Mouse (Mus musculus): ENCODE data around the gene Wdr93. TPM values are rescaled to one million over a fixed set of nuclear protein-coding genes. Genes with fewer than 3 reads are reported as not detected.

Wdr93 gene
- polyA plus RNA-seq, 1 experiment from 2014 or later: 0.07 TPM

DNA sequence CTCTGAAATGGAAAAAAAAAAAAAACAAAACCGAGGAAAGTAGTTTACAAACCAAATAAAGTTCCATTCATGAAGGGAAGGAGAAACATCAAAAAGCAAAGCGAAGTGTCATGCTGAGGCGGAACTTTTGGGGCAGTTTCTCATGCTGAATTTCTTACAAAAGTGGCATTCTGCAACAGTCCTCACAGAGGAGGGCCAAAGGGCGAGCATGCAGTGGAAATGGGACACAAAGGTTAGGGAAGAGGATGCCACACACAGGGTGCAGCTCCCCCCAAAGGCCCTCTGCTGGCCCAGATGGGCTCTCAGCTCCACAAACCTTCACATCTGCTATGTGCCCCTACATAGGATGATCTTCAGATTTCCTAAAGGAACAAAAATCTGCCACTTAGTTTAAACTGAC lies 2.7 kb upstream of the Wdr93 start:
- 59% methylated on average over 4 of the region's 4 CpGs for WGBS (ENCODE audit: insufficient replicate concordance)
- peaks cover 8% of the 10 kb centered on the region for H3K4me1 ChIP-seq (ENCODE audit: control insufficient read depth, low read depth, low read length)
- H3K27me3 ChIP-seq (ENCODE audit: control insufficient read depth, insufficient read depth, low read depth, low read length): no peaks in the 10 kb centered on the region
- H3K9me3 ChIP-seq (replicated peaks; ENCODE audit: control insufficient read depth, low read length): no peaks in the 10 kb centered on the region
- H3K4me2 ChIP-seq (ENCODE audit: low read depth, low read length): no peak overlapping the region
- H3K36me3 ChIP-seq (ENCODE audit: control insufficient read depth, insufficient read depth): no peaks in the 10 kb centered on the region
- H3K27ac ChIP-seq (ENCODE audit: low read length): no peak overlapping the region
- H3K9ac ChIP-seq (ENCODE audit: low read depth, low read length): no peak overlapping the region
- H3K4me3 ChIP-seq (ENCODE audit: low read depth, low read length): no peak overlapping the region
- no peak for ATAC-seq (ENCODE audit: low read depth)

DNA sequence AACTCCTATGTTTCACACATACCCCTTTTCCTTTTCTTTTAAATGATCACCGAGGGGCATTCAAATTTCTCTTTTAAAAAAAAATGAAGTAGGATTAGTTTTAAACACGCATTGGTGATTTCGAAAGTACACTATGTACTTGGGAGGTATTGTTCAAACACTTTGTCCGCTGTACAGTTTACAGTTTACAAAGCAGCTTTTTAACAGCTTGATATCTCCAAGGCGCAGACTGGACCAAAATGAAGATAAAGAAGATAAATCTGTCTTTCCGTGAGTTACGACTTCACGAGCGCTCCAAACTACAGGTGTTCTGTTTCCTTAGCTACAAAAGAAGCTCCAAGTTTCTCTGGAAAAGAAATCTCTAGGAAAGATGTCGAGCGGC lies 695 bp upstream of the Wdr93 start:
- H3K4me1 ChIP-seq (ENCODE audit: control insufficient read depth, low read depth, low read length): peaks cover 8% of the 10 kb centered on the region
- no peaks in the 10 kb centered on the region for H3K27me3 ChIP-seq (ENCODE audit: control insufficient read depth, insufficient read depth, low read depth, low read length)
- ATAC-seq (ENCODE audit: low read depth): no peak
- H3K4me3 ChIP-seq (ENCODE audit: low read depth, low read length): peak overlapping the region; percentile 69
- peak overlapping the region; percentile 62 for H3K9ac ChIP-seq (ENCODE audit: low read depth, low read length)
- H3K27ac ChIP-seq (ENCODE audit: low read length): no peak overlapping the region
- no peaks in the 10 kb centered on the region for H3K9me3 ChIP-seq (replicated peaks; ENCODE audit: control insufficient read depth, low read length)
- H3K4me2 ChIP-seq (ENCODE audit: low read depth, low read length): peak overlapping the region; percentile 92
- 9% methylated on average over 11 of the region's 11 CpGs for WGBS (ENCODE audit: insufficient replicate concordance)
- no peaks in the 10 kb centered on the region for H3K36me3 ChIP-seq (ENCODE audit: control insufficient read depth, insufficient read depth)

- Histone ChIP-seq H3K9ac (ENCODE audit: low read depth, low read length) (no peak overlapping the region), H3K4me2 (ENCODE audit: low read depth, low read length) (no peak overlapping the region), H3K4me1 (ENCODE audit: control insufficient read depth, low read depth, low read length) (peaks cover 8% of the 10 kb centered on the region), H3K4me3 (ENCODE audit: low read depth, low read length) (no peak overlapping the region), H3K27ac (ENCODE audit: low read length) (no peak overlapping the region), H3K36me3 (ENCODE audit: control insufficient read depth, insufficient read depth) (no peaks in the 10 kb centered on the region), H3K27me3 (ENCODE audit: control insufficient read depth, insufficient read depth, low read depth, low read length) (no peaks in the 10 kb centered on the region), H3K9me3 (replicated peaks; ENCODE audit: control insufficient read depth, low read length) (no peaks in the 10 kb centered on the region)
- WGBS (ENCODE audit: insufficient replicate concordance): 72% methylated on average over 9 of the region's 9 CpGs
- no peak for ATAC-seq (ENCODE audit: low read depth)
Measured at GRCm38 (mm10) chr7:79744051-79744450, 1.1 kb downstream of the Wdr93 start.

GRCm38 (mm10) chr7:79744585-79744984 lies 1.6 kb downstream of the Wdr93 start:
- no peaks in the 10 kb centered on the region for H3K36me3 ChIP-seq (ENCODE audit: control insufficient read depth, insufficient read depth)
- WGBS (ENCODE audit: insufficient replicate concordance): 21% methylated on average over 5 of the region's 5 CpGs
- no peak for ATAC-seq (ENCODE audit: low read depth)
- H3K4me1 ChIP-seq (ENCODE audit: control insufficient read depth, low read depth, low read length): peaks cover 8% of the 10 kb centered on the region
- no peak overlapping the region for H3K27ac ChIP-seq (ENCODE audit: low read length)
- no peak overlapping the region for H3K4me2 ChIP-seq (ENCODE audit: low read depth, low read length)
- no peak overlapping the region for H3K4me3 ChIP-seq (ENCODE audit: low read depth, low read length)
- no peak overlapping the region for H3K9ac ChIP-seq (ENCODE audit: low read depth, low read length)
- H3K27me3 ChIP-seq (ENCODE audit: control insufficient read depth, insufficient read depth, low read depth, low read length): no peaks in the 10 kb centered on the region
- H3K9me3 ChIP-seq (replicated peaks; ENCODE audit: control insufficient read depth, low read length): no peaks in the 10 kb centered on the region

- Histone ChIP-seq H3K36me3 (ENCODE audit: control insufficient read depth, insufficient read depth) (no peaks in the 10 kb centered on the region), H3K9me3 (replicated peaks; ENCODE audit: control insufficient read depth, low read length) (no peaks in the 10 kb centered on the region), H3K4me2 (ENCODE audit: low read depth, low read length) (no peak overlapping the region), H3K4me1 (ENCODE audit: control insufficient read depth, low read depth, low read length) (peaks cover 4% of the 10 kb centered on the region), H3K9ac (ENCODE audit: low read depth, low read length) (no peak overlapping the region), H3K27ac (ENCODE audit: low read length) (no peak overlapping the region), H3K4me3 (ENCODE audit: low read depth, low read length) (no peak overlapping the region), H3K27me3 (ENCODE audit: control insufficient read depth, insufficient read depth, low read depth, low read length) (no peaks in the 10 kb centered on the region)
- no peak for ATAC-seq (ENCODE audit: low read depth)
- 43% methylated on average over 6 of the region's 6 CpGs for WGBS (ENCODE audit: insufficient replicate concordance)
Measured at GRCm38 (mm10) chr7:79747659-79748058, 4.7 kb downstream of the Wdr93 start.

- Histone ChIP-seq H3K4me3 (ENCODE audit: low read depth, low read length) (no peak overlapping the region), H3K4me1 (ENCODE audit: control insufficient read depth, low read depth, low read length) (no peaks in the 10 kb centered on the region), H3K27me3 (ENCODE audit: control insufficient read depth, insufficient read depth, low read depth, low read length) (no peaks in the 10 kb centered on the region), H3K9ac (ENCODE audit: low read depth, low read length) (no peak overlapping the region), H3K4me2 (ENCODE audit: low read depth, low read length) (no peak overlapping the region), H3K9me3 (replicated peaks; ENCODE audit: control insufficient read depth, low read length) (no peaks in the 10 kb centered on the region), H3K36me3 (ENCODE audit: control insufficient read depth, insufficient read depth) (no peaks in the 10 kb centered on the region), H3K27ac (ENCODE audit: low read length) (no peak overlapping the region)
- no peak for ATAC-seq (ENCODE audit: low read depth)
- WGBS (ENCODE audit: insufficient replicate concordance): 68% methylated on average over 6 of the region's 6 CpGs
Measured at GRCm38 (mm10) chr7:79749511-79749910, 6.5 kb downstream of the Wdr93 start.

DNA sequence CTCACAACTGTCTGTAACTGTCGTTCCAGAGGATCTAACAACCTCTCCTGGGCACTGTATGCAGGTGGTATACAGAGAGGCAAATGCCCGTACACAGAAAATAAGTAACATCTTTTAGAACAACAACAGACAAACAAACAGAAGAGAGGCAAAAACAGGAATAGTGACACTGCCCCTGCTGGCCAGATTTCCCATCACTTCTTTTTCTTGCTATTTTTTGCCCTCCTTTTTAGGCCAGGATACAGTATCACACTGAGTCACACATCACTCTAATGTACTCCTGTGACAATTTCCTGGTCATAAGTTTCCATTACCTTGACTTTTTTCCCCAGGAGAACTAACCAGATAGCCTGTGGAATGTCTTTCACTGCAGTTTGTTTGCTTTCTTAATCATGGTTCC lies 13.4 kb downstream of the Wdr93 start:
- H3K27me3 ChIP-seq (ENCODE audit: control insufficient read depth, insufficient read depth, low read depth, low read length): no peaks in the 10 kb centered on the region
- no peak for ATAC-seq (ENCODE audit: low read depth)
- 39% methylated on average over 2 of the region's 2 CpGs for WGBS (ENCODE audit: insufficient replicate concordance)
- no peaks in the 10 kb centered on the region for H3K36me3 ChIP-seq (ENCODE audit: control insufficient read depth, insufficient read depth)
- no peak overlapping the region for H3K4me3 ChIP-seq (ENCODE audit: low read depth, low read length)
- no peaks in the 10 kb centered on the region for H3K9me3 ChIP-seq (replicated peaks; ENCODE audit: control insufficient read depth, low read length)
- H3K9ac ChIP-seq (ENCODE audit: low read depth, low read length): no peak overlapping the region
- no peaks in the 10 kb centered on the region for H3K4me1 ChIP-seq (ENCODE audit: control insufficient read depth, low read depth, low read length)
- no peak overlapping the region for H3K27ac ChIP-seq (ENCODE audit: low read length)
- H3K4me2 ChIP-seq (ENCODE audit: low read depth, low read length): no peak overlapping the region

- H3K27ac ChIP-seq (ENCODE audit: low read length): no peak overlapping the region
- H3K4me3 ChIP-seq (ENCODE audit: low read depth, low read length): no peak overlapping the region
- WGBS (ENCODE audit: insufficient replicate concordance): 40% methylated on average over 6 of the region's 6 CpGs
- no peak for ATAC-seq (ENCODE audit: low read depth)
- H3K9me3 ChIP-seq (replicated peaks; ENCODE audit: control insufficient read depth, low read length): no peaks in the 10 kb centered on the region
- no peaks in the 10 kb centered on the region for H3K27me3 ChIP-seq (ENCODE audit: control insufficient read depth, insufficient read depth, low read depth, low read length)
- no peaks in the 10 kb centered on the region for H3K4me1 ChIP-seq (ENCODE audit: control insufficient read depth, low read depth, low read length)
- no peak overlapping the region for H3K9ac ChIP-seq (ENCODE audit: low read depth, low read length)
- no peak overlapping the region for H3K4me2 ChIP-seq (ENCODE audit: low read depth, low read length)
- no peaks in the 10 kb centered on the region for H3K36me3 ChIP-seq (ENCODE audit: control insufficient read depth, insufficient read depth)
Measured at GRCm38 (mm10) chr7:79758176-79758575, 15.2 kb downstream of the Wdr93 start.

DNA sequence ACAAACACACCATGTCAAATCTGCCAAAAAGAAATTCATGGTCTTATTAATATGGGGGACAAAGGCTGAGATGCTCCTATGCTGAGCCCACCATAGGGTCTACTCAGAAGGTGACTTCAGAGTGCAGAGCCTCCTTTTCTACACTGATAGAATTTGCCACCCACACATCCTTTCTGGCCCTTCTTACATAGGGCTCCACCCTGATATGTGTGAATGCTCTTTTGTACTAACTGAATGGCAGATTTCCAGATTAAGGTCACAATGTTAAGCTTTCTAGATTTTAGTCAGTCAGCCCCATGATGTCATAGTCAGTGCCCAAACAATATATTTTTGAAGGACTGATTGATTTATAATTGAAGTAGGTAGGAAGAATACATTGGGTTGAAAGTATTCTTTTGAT lies 16.8 kb downstream of the Wdr93 start:
- Histone ChIP-seq H3K4me3 (ENCODE audit: low read depth, low read length) (no peak overlapping the region), H3K9me3 (replicated peaks; ENCODE audit: control insufficient read depth, low read length) (no peaks in the 10 kb centered on the region), H3K9ac (ENCODE audit: low read depth, low read length) (no peak overlapping the region), H3K27me3 (ENCODE audit: control insufficient read depth, insufficient read depth, low read depth, low read length) (no peaks in the 10 kb centered on the region), H3K36me3 (ENCODE audit: control insufficient read depth, insufficient read depth) (no peaks in the 10 kb centered on the region), H3K4me1 (ENCODE audit: control insufficient read depth, low read depth, low read length) (no peaks in the 10 kb centered on the region), H3K4me2 (ENCODE audit: low read depth, low read length) (no peak overlapping the region), H3K27ac (ENCODE audit: low read length) (no peak overlapping the region)
- no peak for ATAC-seq (ENCODE audit: low read depth)
